Mouse (Mus musculus): Measurements from ENCODE around the gene Gm17720.

The Gm17720 gene

DNA sequence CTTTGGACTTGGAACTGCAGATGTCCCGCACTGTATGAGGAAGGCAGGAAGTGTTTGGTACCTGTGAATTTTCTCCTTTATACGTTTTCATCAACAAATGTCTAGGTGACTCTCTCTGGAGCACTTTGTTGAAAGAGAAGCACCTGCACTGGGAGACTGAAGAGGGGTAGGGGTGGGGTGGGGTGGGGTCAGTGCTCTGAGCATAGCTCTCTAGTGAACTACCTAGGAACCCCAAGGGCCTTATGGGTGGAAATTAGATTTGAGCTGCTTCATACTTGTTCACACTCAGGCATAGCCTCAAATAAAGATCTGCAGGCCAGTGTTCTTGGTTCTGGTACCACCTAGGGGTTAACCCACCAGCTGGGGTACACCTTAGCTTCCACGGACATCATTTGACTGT is at the start of gene Gm17720:
TSS of gene Gm17720 (minus strand) at position 101 of the 400 bp plus-strand sequence.
- in situ Hi-C loops (cut with MseI, MboI) = no loop called here

DNA sequence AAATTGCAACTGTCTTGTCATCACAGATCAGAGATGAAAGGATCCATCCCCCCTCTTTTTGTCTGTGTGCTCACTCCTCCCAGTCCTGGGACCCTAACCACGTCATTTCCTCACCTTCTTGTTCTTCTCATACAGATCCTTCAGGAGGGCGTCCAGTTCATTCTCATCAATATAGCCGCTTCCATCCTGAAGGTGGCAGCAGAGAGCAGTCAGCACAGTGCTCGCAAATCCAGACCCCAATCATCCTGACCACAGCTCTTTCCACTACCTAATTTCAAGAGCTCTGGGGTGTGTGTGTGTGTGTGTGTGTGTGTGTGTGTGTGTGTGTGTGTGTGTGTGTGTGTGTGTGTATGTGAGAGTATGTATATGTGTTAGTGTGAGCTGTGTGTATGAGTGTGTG is 43.0 kb upstream of the Gm17720 start:
- in situ Hi-C loops (cut with MseI, MboI) = loop anchor here in 1 of 2 experiments (10.0 kb wide), 1 partner anchor 329 kb away; no protein-coding TSS in a partner anchor

DNA sequence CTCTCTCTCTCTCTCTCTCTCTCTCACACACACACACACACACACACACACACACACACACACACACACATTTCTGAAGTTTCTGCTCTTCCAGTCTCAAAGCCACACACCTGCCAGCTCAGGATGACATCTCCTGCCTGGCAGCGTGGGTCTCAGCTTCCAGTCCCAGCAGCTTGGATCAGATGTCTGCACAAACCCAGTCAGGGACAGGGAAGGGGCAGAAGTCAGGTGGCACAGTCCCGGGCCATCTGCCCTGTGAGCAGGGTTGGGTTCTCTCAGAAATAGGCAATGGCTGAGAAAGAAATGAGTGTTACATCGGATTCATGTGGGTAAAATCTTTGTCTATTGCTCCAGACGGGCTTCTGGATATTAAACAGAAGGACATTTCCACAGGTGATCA is 38.2 kb upstream of the Gm17720 start:
- in situ Hi-C loops (cut with MseI, MboI) = loop anchor here in 1 of 2 experiments (10.0 kb wide), 1 partner anchor 334 kb away; no protein-coding TSS in a partner anchor

DNA sequence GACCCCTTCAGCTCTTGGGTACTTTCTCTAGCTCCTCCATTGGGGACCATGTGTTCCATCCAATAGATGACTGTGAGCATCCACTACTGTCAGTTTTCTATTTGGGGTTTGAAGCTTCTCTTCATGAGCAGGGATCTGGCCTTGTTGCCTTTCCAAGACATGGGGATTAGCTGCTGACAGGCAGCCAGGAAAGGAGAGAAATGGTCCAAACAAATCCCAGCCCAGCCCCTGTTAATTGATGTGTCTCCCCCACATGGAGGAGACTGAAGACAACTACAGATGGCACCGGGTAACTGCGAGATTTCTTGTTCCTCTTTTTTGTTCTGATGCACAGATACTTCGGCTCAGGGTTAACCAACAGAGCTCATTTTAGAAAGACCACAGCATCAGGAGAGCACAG is 37.6 kb upstream of the Gm17720 start:
- in situ Hi-C loops (cut with MseI, MboI) = loop anchor here in 1 of 2 experiments (10.0 kb wide), 1 partner anchor 335 kb away; no protein-coding TSS in a partner anchor

DNA sequence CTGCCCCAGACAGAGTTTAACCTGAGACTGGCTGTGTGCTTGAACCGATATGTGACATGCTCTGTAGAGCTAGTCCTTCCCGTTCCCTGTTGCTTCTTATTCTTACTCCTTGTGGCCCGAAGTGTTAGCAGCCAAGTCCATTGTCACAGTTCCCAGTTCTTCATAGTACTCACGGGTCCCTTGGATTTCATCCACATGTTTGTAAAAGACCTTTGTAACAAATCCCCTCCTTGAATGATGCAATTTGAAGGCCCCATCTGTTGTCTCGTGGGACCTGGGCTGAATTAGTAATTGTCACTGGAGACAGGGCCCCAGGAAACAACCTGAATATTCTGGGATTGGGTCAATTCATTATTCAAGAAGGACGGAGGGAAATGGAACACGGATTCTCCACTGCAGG is 33.0 kb upstream of the Gm17720 start:
- in situ Hi-C loops (cut with MseI, MboI) = no loop called here

DNA sequence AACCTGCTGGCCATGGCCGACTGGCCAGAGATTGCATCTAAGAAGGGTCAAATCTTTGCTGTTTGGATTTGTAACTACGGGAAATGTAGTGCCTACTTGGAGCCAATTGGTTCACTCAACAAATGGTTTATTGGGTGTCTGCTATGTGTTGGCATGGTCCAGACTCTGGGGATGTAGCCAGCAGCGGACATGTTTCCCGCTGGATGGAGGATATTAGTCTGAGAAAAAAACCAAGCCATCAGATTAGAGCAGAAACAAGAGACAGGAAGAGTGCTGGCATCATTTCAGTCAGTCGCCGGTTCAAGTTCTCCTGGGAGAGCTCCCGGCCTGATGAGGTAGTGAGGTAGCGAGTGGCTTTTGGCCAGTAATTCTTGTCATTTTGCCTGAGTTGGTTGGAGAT is 31.7 kb upstream of the Gm17720 start:
- in situ Hi-C loops (cut with MseI, MboI) = no loop called here

DNA sequence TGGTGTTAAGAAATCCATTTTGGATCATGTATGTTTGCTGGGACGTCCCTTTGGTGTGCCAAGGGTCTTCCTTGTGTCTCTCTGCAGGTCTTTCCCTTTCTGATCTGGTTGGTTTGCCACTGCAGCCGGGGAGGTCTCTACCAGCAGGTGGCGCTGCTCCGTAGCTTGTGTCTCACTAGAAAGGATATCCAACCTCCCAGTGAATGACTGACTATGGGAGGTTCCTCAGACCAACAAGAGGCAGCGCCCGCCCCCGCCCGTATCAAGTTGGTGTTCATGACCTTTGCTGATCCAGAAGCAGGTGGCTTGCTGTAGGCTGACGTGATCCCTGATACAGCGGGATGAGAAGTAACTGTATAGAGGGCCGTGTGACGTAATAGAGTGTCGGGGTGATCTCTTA is 28.0 kb upstream of the Gm17720 start:
- in situ Hi-C loops (cut with MseI, MboI) = no loop called here

DNA sequence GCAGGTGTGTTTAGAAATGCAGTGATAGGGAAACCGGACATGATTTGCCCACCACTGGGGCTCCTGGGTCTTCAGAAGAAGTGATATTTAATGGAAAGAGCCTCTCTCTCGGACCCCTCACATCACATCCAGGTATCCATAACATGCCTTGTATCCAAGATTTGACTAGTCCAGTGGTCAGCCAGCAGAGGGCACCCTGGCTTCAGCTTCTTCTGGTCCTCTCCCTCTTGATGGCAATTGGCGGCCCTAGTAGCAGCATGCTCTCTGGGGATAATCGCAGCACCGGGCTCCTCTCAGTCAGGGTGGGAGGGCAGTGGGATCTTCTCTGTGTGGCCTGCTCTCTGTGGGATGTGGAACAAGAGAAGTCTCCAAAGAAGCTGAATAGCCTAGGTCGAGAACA is 17.2 kb upstream of the Gm17720 start:
- in situ Hi-C loops (cut with MseI, MboI) = no loop called here

DNA sequence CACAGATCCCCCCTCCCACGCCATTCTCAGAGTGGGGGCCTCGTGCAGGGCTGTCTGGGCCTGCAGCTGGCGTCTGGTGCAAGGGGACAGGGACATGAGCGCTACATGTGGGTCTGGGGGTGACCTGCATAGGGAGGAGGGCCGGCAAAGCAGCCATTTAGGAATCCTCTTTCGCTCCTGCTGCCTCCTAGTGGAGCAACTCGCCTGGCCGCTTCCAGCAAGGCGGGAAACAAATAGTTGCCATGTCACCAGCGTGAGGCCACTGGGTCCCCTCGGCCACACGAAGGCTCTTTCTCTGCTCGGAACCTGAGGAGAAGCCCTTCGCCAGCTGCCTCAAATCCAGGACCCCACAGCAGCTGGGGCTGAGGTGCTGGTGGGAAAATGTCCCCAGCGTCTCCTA is 877 bp downstream of the Gm17720 start:
- in situ Hi-C loops (cut with MseI, MboI) = no loop called here

DNA sequence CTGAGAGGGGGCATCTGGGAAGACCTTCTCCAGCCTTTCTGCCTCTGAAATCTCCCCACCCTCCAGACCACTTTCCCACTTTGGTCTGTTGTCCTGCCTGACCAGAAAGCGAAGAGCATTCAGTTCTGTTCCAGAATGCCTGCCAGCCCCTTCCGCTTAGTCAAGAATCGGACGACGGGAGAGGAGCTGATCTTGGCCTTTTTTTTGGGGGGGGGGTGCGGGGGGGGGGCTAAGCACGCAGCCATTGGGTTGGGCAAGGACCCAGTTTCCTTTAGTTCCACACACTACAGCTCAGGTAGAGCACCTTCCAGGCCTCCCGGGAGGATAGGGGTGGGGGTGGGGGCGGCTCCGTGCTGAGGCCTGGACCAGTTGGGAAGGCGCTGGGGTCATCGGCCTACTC is 1.6 kb downstream of the Gm17720 start, which contains the start of gene Gm21964:
TSS of gene Gm21964 (plus strand) at position 301 of the 400 bp plus-strand sequence.
- in situ Hi-C loops (cut with MseI, MboI) = no loop called here

DNA sequence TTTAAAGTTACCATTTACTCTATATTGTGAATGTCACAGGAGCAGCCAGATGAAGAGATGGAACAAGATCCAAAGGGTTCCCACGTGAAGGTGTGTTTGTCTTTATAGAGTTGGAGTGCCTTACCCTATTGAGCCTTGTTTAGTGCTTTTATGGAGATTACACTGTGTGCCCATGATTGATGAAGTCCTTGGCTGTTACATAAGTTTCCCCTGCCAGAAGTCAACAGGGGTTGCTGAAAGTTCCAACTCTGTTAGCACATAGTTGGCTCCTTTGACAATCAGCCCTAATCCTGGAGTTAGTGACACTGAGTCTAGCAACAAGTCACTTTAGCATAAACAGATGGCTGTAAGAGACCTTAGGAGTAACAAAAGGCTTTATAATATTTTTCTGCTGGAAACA is 10.7 kb downstream of the Gm17720 start:
- in situ Hi-C loops (cut with MseI, MboI) = no loop called here

DNA sequence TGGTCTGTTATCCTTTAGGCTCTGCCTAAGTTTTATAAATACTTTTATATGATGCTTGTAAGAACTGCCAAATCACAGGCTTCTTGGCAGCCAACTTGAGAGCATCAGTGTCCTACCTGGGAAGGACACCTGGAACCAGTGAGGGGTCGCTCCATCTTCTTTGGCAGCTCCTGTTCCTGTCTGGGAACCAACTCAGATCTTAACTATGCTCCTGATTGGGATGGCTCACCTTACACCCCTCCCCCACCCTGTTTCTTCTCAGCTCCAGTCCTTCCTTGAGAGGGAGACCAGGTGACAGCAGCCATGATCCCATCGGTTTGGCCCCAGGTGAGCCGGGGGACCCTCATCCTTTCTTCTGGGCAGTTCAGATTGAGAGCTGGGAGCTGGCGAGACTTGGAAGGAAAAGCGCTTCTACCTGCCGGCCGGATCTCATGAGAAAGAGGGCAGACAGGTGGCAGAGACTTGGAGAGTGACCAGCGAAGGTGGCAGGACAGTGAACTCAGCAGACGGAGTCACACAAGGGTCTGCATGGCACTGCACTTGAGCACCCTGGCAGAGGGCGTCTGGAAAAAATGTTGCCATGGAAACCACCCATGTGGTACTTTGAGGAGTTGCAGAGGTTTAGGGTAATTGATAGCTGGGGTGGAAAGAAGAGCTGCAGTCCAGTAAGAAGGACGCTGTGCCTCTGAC is 20.0 kb downstream of the Gm17720 start:
- in situ Hi-C loops (cut with MseI, MboI) = no loop called here

DNA sequence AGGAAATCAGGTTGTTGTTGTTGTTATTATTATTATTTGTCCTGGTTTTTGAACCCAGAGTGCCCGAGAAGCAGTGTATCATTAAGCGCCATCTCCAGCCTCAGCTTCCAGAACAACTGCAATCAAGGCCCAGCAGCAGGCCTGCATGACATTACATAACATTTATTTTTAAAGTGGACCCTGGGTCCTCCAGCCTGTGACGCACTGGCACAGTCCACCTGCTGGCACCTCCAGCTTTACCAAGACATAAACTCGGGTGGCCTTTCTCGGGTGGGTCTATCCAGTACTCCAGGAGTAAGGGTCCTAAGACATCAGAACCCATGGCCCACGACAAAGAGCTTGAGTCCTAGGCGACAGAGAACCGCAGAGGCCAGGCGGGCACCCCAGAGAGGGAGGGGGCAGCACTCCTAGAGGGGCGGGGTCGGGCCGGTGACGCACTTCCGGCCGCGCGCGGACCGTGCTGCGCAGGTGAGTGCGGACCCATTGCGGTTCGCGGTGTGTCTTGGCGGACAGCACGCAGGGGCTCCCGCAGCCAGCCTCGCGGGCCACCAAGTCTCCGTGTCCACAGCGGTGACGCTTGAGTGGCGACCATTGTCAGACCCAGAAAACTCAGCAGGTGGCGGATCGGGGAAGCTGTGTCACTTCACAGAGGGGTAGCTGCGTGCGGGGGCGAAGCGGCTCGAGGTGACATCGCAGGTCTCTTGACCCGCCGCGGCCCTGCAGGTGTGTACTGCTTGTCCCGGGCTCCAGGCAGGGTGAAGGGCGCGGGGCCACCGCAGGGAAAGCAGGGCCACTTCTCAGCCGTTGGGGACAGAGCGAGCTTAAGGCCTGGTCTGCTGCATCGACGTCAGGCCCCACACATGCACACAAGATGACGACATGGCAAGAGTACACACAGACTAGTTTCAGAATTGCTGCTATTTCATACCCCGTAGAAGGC is 23.0 kb downstream of the Gm17720 start, which contains the start of gene Zfp612:
TSS of gene Zfp612 (plus strand) at position 465 of the 940 bp plus-strand sequence.
- in situ Hi-C loops (cut with MseI, MboI) = loop anchor here (10.0 kb wide), 1 partner anchor 115 kb away; the partner anchor contains the start of gene Marveld3 (in 2 of the 2)

DNA sequence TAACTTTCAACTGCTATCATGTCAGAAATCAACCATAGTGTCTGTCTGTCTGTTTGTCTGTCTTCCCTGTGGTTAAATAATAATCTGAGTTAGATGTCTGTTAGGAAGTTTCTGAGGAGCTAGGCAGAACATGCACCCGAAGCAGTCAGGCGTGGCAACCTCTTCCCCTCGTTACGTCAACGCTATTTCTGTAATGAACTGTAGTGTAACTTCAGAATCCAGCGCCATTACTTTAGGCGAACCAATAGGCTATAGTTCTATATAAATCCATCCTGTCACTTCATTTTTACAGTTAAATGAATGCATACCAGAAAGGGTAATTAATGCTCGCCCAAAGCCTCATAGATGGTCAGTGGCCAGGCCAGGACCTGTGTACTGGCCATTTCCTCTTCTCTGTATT is 28.1 kb downstream of the Gm17720 start:
- in situ Hi-C loops (cut with MseI, MboI) = loop anchor here (5.0 to 10.0 kb wide), 3 partner anchors 62 to 110 kb away; partner anchors contain the start of gene Marveld3 (in 2 of the 2)

DNA sequence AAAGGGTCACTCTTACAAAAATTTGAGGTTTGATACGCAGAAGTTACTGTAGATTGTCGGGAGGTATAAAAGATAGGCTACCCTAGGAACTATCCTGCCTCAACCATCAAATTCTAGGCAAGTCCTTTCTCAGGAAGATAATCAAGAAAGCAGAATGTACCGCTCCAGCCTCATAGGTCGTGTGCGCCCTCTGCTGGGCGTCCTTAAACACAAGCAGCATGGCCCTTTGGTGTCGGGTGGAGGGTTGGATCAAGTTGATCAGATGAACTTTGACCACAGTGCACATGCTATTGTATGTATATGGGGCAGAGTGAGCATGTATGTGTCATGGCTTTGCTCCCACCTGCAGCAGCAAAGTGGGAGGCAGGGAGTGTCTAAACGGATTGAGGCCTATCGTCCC is 31.0 kb downstream of the Gm17720 start:
- in situ Hi-C loops (cut with MseI, MboI) = loop anchor here (5.0 to 10.0 kb wide), 3 partner anchors 59 to 107 kb away; partner anchors contain the start of gene Marveld3 (in 2 of the 2)

DNA sequence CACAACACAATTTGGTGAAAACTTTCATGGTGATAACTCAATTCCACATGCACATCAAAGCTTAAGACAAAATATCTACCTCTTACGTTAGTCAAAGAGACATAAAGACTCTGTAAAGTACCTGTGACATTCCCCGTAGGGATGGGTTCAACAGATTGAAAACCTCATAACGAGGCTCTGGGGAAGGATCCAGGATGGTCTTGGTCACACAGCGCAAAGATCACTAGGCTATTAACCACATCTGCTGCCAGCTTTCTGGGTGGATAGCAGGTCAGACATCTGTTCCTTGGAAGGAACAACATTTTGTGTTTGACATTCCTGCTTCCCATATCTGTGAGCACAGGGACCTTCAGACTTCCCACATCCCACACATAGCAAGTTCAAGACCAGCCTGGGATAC is 32.8 kb downstream of the Gm17720 start:
- in situ Hi-C loops (cut with MseI, MboI) = loop anchor here (5.0 to 10.0 kb wide), 3 partner anchors 57 to 105 kb away; partner anchors contain the start of gene Marveld3 (in 2 of the 2)

DNA sequence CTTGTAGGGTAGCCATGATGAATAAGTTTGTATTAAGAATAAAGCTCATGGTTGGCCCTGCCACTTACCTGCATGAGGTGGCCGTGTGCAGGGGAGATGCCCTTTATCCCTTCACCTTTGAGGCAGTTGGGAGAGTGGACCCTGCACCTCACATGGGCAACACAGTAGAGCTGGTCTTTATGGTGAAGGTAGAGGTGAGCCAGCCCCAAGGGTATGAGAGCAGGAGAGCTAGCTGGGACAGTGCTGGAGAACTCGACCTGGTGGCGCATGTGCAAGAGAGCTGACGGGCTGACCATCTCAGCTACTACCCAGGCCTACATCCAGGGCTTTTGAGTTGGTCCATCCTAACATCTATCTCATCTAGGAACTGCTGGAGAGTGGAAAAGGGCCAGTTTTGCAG is 36.9 kb downstream of the Gm17720 start:
- in situ Hi-C loops (cut with MseI, MboI) = no loop called here

DNA sequence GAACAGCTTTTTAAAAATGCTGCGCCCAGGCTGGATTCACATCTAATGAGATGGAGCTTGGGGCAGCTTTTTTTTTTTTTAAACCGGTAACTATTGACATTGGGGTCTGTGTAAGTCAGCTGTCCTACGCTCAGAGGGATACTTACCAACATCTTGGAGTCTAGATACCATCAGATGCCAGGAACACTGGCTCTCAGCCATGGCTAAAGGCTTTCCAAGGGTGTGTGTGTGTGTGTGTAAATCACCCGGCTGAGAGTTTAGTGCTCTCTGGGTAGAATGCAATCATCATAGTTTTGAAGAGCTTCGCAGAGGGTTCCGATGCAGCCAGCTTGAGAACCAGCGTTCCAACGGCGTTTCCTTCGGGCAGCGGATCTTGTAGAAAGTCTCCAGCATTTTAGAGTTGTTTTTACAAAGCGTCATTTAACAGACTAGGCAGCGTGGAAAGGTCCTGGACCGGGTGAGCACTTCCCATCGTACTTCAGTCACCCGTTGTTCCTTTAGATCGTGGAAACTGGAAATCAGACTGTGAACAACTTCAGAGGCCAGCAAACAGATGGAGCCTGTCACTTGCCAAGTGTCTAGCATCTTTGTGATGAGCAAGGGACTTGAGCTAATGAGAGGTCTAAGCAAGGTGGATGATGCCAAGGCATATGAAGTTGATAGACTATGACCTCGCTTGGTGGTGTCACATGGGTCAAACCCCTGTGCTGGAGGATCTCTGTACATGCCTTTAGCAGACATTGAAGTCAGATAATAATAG is 37.8 kb downstream of the Gm17720 start:
- in situ Hi-C loops (cut with MseI, MboI) = no loop called here

DNA sequence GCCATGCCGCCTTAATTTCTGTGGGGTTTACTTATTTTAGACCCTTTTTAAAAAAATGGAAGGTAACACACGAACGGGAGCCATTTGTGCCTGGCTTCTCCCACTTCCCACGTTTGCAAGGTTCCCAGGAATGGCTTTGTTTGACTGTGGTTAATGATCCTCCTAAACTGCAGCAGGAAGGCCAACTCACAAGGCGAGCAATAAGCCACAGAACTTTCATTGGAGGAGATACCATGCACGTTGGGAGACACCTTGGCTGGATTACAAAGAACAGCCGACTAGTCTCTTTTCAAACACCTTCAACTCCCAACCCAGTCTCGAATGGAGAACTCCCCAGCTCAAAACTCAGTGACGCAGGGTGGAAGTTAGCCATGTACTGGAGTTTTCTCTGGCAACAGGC is 38.4 kb downstream of the Gm17720 start:
- in situ Hi-C loops (cut with MseI, MboI) = no loop called here

DNA sequence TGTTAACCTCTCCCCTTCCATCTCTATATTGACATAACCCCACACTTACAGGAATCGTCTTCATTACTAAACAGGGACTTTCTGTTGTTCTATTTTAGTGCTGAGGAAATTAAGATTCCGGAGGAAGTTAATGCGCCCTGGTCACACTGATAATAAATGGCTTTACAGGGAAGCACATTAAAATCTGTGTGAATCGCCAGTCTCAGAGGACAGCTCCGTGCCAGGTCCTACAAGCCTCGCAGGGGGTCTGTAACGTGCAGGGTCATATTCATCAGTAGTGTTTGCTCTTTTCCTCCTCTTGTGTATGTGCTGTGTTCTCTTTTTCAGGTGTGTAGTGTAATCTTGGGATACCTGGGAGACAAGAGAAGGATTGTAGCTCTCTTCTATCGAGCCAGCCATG is 44.3 kb downstream of the Gm17720 start:
- in situ Hi-C loops (cut with MseI, MboI) = no loop called here

DNA sequence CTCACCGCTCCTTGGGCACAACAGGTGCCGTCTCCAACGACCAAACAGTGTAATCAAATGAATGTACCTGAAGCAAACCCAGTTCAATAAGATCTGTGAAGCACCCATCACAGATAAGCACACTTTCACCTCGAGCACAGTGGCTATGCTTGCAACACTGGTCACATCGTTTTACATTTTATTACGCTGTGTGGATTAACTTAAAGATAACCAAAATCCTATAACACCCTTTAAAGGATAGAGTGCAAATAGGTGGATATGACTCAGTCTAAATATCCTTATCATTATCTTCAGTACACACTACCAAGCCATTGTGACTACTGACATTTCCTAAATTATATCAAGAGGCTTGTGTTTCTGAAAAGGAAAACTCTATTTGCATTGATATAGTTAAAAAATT is 51.3 kb downstream of the Gm17720 start:
- in situ Hi-C loops (cut with MseI, MboI) = no loop called here

All from mouse trophoblast stem cell (cell line).